Comparison of ENCODE assay signal across 13 mouse cellular contexts in genomic region chr11:76267550-76267949, GRCm38 (mm10). TPM values are rescaled to one million over a fixed set of nuclear protein-coding genes. Genes with fewer than 3 reads are reported as not detected.
DNase-seq lines count a peak whose midpoint lies in the region; ATAC-seq and TF ChIP-seq lines count a peak whose summit lies in the region.
"Had no signal": no experiment of that assay in that cellular context is flagged by ENCODE, and none has a peak within 500 bp of the region (broad histone marks: within the 10 kb centered on the region; RNA-seq: fewer than 3 reads in every experiment).

No protein-coding gene starts in this region.

- WGBS in forebrain, embryonic 16.5 days = 24% methylated on average over 7 of the region's 7 CpGs
- 22% methylated on average over 7 of the region's 7 CpGs for WGBS in midbrain, embryonic 11.5 days
- 65% methylated on average over 7 of the region's 7 CpGs for WGBS in stomach, postnatal 0 days

- H3K27ac ChIP-seq in forebrain, embryonic 16.5 days (ENCODE audit: low read length) = peak overlapping the region; percentile 4; the same call in 1 of the 2 replicates
- peak overlapping the region; percentile 94 for H3K27ac ChIP-seq in midbrain, embryonic 11.5 days (ENCODE audit: low read depth, low read length)
- peak overlapping the region; percentile 41; the same call in 1 of the 2 replicates for H3K27ac ChIP-seq in stomach, postnatal 0 days (replicated peaks)

- H3K4me1 ChIP-seq in forebrain, embryonic 16.5 days (replicated peaks; ENCODE audit: control insufficient read depth, insufficient read depth, low read length) = peaks cover 20% of the 10 kb centered on the region
- peaks cover 51% of the 10 kb centered on the region for H3K4me1 ChIP-seq in midbrain, embryonic 11.5 days (ENCODE audit: control insufficient read depth, insufficient read depth, low read length)
- no peaks in the 10 kb centered on the region for H3K4me1 ChIP-seq in stomach, postnatal 0 days (replicated peaks; ENCODE audit: control insufficient read depth, insufficient read depth)

- H3K36me3 ChIP-seq in forebrain, embryonic 16.5 days (ENCODE audit: control insufficient read depth, insufficient read depth) = no peaks in the 10 kb centered on the region
- H3K36me3 ChIP-seq in midbrain, embryonic 11.5 days (ENCODE audit: control insufficient read depth, insufficient read depth, low read length) = no peaks in the 10 kb centered on the region; the same call in 1 of the 2 replicates
- peaks cover 3% of the 10 kb centered on the region; the same call in 1 of the 2 replicates for H3K36me3 ChIP-seq in stomach, postnatal 0 days (ENCODE audit: control insufficient read depth, insufficient read depth, low read length)

- peak; percentile 47 for DNase-seq in ovary, postnatal 36 days (ENCODE audit: low spot score)
- no peak for DNase-seq in ovary, adult 18-20 months (ENCODE audit: low spot score)
- no peak for DNase-seq in midbrain, embryonic 11.5 days (ENCODE audit: low spot score, missing footprints)
- DNase-seq in stomach, postnatal 0 days (ENCODE audit: low spot score) = no peak
- no peak for DNase-seq in thymus, postnatal 14 days
- DNase-seq in layer of hippocampus, postnatal 14 days (ENCODE audit: low spot score in 2 of 2) = no peak
- no peak for DNase-seq in cerebellum, adult 9-10 months
- DNase-seq: gastrocnemius, postnatal 10 days; kidney, postnatal 36 days had no signal

- H3K4me2 ChIP-seq in forebrain, embryonic 16.5 days (ENCODE audit: low read length) = no peak overlapping the region
- no peak overlapping the region for H3K4me2 ChIP-seq in midbrain, embryonic 11.5 days
- H3K4me2 ChIP-seq in stomach, postnatal 0 days (replicated peaks; ENCODE audit: low read depth) = no peak overlapping the region

- no peaks in the 10 kb centered on the region for H3K9me3 ChIP-seq in forebrain, embryonic 16.5 days (ENCODE audit: control insufficient read depth, low read length)
- no peaks in the 10 kb centered on the region for H3K9me3 ChIP-seq in midbrain, embryonic 11.5 days (ENCODE audit: control insufficient read depth, low read length)
- H3K9me3 ChIP-seq in stomach, postnatal 0 days (ENCODE audit: control insufficient read depth, low read length) = no peaks in the 10 kb centered on the region

- no peaks in the 10 kb centered on the region for H3K27me3 ChIP-seq in forebrain, embryonic 16.5 days (replicated peaks; ENCODE audit: control insufficient read depth, insufficient read depth, low read length)
- H3K27me3 ChIP-seq in midbrain, embryonic 11.5 days (ENCODE audit: control insufficient read depth, insufficient read depth, low read length) = no peaks in the 10 kb centered on the region
- H3K27me3 ChIP-seq in stomach, postnatal 0 days (ENCODE audit: control insufficient read depth, insufficient read depth, low read length) = no peaks in the 10 kb centered on the region

- no peak overlapping the region for H3K9ac ChIP-seq in forebrain, embryonic 16.5 days (replicated peaks; ENCODE audit: low read depth, low read length)
- H3K9ac ChIP-seq in midbrain, embryonic 11.5 days (ENCODE audit: low read length) = peak overlapping the region; percentile 55
- no peak overlapping the region for H3K9ac ChIP-seq in stomach, postnatal 0 days (ENCODE audit: low read length)

- no peak overlapping the region for H3K4me3 ChIP-seq in forebrain, embryonic 16.5 days (replicated peaks; ENCODE audit: low read length)
- no peak overlapping the region for H3K4me3 ChIP-seq in midbrain, embryonic 11.5 days (ENCODE audit: low read depth, low read length)
- no peak overlapping the region for H3K4me3 ChIP-seq in stomach, postnatal 0 days (ENCODE audit: low read depth, low read length)

- peak; percentile 54; the same call in 1 of the 2 replicates for ATAC-seq in forebrain, embryonic 16.5 days
- no peak for ATAC-seq in midbrain, embryonic 11.5 days (ENCODE audit: low FRiP score)
- no peak for ATAC-seq in stomach, postnatal 0 days (ENCODE audit: low FRiP score, low TSS enrichment)

- TF ChIP-seq EP300 in stomach, postnatal 0 days (optimal IDR thresholded peaks at IDR 0.05) = no peak

- no peak for TF ChIP-seq CTCF in stomach, postnatal 0 days (IDR thresholded peaks at IDR 0.05; ENCODE audit: low read depth)

RNA-seq across cellular contexts. Expression of gene Glod4, which starts 24.0 kb away (rescaled TPM):
- 127 and 129 TPM in 2 replicates for polyA plus RNA-seq in forebrain, embryonic 16.5 days (2015; fragmentation: Nextera tagmentation; extraction: Ambion mirVana)
- polyA plus RNA-seq in midbrain, embryonic 11.5 days (2014; fragmentation: Nextera tagmentation; extraction: Ambion mirVana) = 131 and 138 TPM in 2 replicates
- 92.9 and 99.9 TPM in 2 replicates for polyA plus RNA-seq in stomach, postnatal 0 days (2015; fragmentation: Nextera tagmentation; extraction: Ambion mirVana)
- total RNA-seq in layer of hippocampus, postnatal 14 days (2021) = 10 to 100 TPM; 47.8 to 50.4 TPM

RNA-seq across cellular contexts. Expression of gene Mrm3, which starts 24.0 kb away (rescaled TPM):
- polyA plus RNA-seq in forebrain, embryonic 16.5 days (2015; fragmentation: Nextera tagmentation; extraction: Ambion mirVana) = 21.8 and 24.6 TPM in 2 replicates
- 19.5 and 20.1 TPM in 2 replicates for polyA plus RNA-seq in midbrain, embryonic 11.5 days (2014; fragmentation: Nextera tagmentation; extraction: Ambion mirVana)
- polyA plus RNA-seq in stomach, postnatal 0 days (2015; fragmentation: Nextera tagmentation; extraction: Ambion mirVana) = 13.4 and 14.7 TPM in 2 replicates
- total RNA-seq in layer of hippocampus, postnatal 14 days (2021) = 10 to 100 TPM; 15.7 to 15.8 TPM

RNA-seq across cellular contexts. Expression of gene Gemin4, which starts 50.1 kb away (rescaled TPM):
- 17.7 and 20.5 TPM in 2 replicates for polyA plus RNA-seq in forebrain, embryonic 16.5 days (2015; fragmentation: Nextera tagmentation; extraction: Ambion mirVana)
- 31.1 and 42.8 TPM in 2 replicates for polyA plus RNA-seq in midbrain, embryonic 11.5 days (2014; fragmentation: Nextera tagmentation; extraction: Ambion mirVana)
- 18.5 and 21.9 TPM in 2 replicates for polyA plus RNA-seq in stomach, postnatal 0 days (2015; fragmentation: Nextera tagmentation; extraction: Ambion mirVana)
- total RNA-seq in layer of hippocampus, postnatal 14 days (2021) = 1 to 10 TPM; 6.5 to 7.2 TPM

RNA-seq across cellular contexts. Expression of gene Dbil5, which starts 50.1 kb away (rescaled TPM):
- polyA plus RNA-seq in forebrain, embryonic 16.5 days (2015; fragmentation: Nextera tagmentation; extraction: Ambion mirVana) = 0.77 TPM in 1 of 2 replicates, not detected in the other
- 0.34 and 0.40 TPM in 2 replicates for polyA plus RNA-seq in midbrain, embryonic 11.5 days (2014; fragmentation: Nextera tagmentation; extraction: Ambion mirVana)
- polyA plus RNA-seq in stomach, postnatal 0 days (2015; fragmentation: Nextera tagmentation; extraction: Ambion mirVana) = 4.0 and 4.7 TPM in 2 replicates
- 1 to 10 TPM in 1 of 2 experiments, under 1 TPM in 1; 0.62 to 1.7 TPM for total RNA-seq in layer of hippocampus, postnatal 14 days (2021)
- total RNA-seq: gastrocnemius, postnatal 10 days; heart, postnatal 25 days; neutrophil, adult 5-6 weeks had no signal
- polyA plus RNA-seq: limb, embryonic 11.5 days had no signal

Comparison
In these comparisons a context has a peak if more than half of its experiments do, and no peak if none do; other contexts are left out.
1. H3K27ac ChIP-seq: peak in every context shown above with its lines; median percentile 94 in midbrain, embryonic 11.5 days; 41 in stomach, postnatal 0 days; 4 in forebrain, embryonic 16.5 days.